Mouse (Mus musculus): ENCODE measurements around the gene Tor1a.
"Not testable (repeated sequence)": the region's sequence is repeated elsewhere in the genome, so short reads cannot be mapped to it uniquely, and the experiment has no call there.

The Tor1a gene

DNA sequence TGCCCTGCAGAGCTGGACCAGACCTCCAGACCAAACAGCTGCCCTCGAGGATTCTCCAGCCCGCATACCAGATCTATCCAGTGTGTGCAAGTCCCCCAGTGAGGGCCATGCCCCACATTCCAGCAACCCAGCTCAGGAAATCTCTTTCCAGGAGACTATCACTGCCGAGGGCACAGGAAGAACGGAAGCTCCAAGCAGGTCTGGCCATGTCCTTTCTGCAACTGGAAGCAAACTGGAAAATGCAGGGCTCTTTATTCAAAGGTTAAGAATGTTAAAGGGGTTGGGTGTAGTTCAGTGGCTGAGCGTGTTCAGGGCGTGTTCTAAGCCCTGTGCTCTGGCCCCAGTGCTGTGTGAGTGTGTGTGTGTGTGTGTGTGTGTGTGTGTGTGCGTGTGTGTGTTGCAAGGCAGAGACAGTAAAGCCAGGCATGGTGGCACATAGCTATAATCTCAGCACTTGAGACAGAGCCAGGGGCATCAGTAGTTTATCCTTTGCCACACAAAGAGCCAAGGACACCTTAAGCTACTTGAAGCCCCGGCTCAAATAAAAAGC lies 48.9 kb downstream of the Tor1a start:
- no peak for DNase-seq (ENCODE audit: low read depth, low spot score)

DNA sequence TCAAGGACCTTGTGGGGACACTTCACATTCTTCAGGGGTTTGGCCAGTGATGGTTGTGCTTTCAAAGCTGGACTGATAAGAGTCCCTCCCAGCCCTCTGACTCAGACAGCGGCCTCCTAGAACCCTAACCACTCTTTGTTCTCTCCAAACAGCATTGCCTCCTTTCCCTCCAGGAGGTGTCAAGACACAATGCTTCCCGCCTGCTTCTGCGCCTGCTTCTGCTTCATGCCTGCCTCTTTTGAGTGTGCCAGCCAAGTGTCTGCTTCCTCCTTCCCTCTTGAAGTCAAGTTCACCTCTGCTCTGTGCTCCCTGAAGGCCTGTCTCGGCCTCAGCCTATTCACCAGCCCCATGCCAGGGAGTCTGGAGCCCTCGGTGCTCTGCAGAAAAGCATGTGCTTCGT lies 49.6 kb downstream of the Tor1a start:
- no peak for DNase-seq (ENCODE audit: low read depth, low spot score)

GRCm38 (mm10) chr2:30917649-30918048 lies 50.1 kb downstream of the Tor1a start:
- no peak for DNase-seq (ENCODE audit: low read depth, low spot score)

DNA sequence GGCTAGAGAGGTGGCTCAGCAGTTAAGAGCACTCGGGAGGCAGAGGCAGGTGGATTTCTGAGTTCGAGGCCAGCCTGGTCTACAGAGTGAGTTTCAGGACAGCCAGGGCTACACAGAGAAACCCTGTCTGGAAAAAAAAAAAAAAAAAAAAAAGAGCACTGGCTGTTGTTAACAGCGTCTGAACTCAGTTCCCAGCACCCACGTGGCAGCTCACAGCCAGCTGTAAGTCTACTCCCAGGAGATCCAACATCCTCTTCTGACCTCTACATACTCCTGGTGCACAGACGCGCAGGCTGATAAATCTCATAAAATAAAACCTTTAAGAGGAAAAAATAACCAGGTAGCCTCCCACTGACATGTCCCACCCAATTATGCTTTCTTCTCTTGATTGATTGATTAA lies 51.8 kb downstream of the Tor1a start:
- DNase-seq (ENCODE audit: low read depth, low spot score), result not testable (repeated sequence)

GRCm38 (mm10) chr2:30915376-30915775 lies 52.4 kb downstream of the Tor1a start:
- no peak for DNase-seq (ENCODE audit: low read depth, low spot score)

GRCm38 (mm10) chr2:30914836-30915235 lies 52.9 kb downstream of the Tor1a start:
- DNase-seq (ENCODE audit: low read depth, low spot score), result no peak

DNA sequence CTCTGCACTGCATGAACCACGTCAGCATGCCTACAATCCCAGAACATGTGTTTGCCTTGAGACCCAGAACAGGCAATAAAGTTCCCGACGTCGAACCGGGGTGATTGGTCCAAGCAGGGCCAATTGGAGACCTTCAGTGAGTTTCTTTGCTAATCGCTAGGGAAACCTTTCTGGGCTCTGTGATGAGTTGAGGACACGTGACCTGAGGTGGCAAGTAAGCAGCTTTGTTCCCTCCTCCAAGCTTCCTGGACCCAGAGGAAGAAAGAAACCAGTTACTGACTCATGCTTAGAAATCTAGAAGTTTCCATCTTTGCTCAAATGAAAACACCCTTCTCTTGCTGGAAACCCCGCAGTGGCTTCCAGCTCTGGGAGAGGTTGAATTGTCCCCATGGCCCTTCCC lies 54.7 kb downstream of the Tor1a start:
- no peak for DNase-seq (ENCODE audit: low read depth, low spot score)

DNA sequence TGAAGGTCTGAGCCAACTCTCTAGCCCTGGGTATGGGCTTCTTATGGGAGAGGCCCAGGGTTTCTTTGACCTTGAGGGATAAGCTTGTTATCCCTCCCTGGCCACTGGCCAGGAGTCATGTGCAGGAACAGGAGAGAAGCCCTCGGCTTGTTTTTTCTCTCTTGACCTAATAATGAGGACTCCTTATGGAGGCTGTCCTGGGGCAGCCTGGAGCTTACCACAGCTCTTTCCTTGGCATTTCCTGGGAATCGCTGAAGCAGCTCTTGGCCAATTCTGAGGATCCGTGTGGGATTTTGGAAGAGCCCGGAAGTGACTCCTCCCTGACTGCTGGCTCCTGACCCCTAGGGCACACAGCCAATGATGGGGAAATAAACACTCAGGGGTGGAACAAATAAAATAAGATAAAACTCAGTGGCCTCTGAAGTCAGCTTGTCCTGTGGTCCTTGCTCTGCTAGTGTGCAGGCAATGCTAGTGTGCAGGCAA lies 55.4 kb downstream of the Tor1a start:
- no peak for DNase-seq (ENCODE audit: low read depth, low spot score)

All from embryo, embryonic 11.5 days (tissue).